Mouse (Mus musculus) forebrain, embryonic 16.5 days (tissue): Measurements from ENCODE around the gene Serpina10. TPM values are rescaled to one million over a fixed set of nuclear protein-coding genes. Genes with fewer than 3 reads are reported as not detected.
"Not testable (repeated sequence)": the region's sequence is repeated elsewhere in the genome, so short reads cannot be mapped to it uniquely, and the experiment has no call there.

ENCODE experiments used
- ATAC-seq: fragments of 200-750 bp; cut with Nextera tagmentation; 2 replicates; pipeline ENCODE4 v1.8.0; 2017; ENCODE audit warnings: mild to moderate bottlenecking, moderate library complexity
- H3K27ac ChIP-seq: fragments of 300-500 bp; sonication (generic); 2 replicates; pipeline ENCODE4 v1.5.1; 2014; ENCODE audit warnings: low read length, control low read depth
- H3K27me3 ChIP-seq: fragments of 300-500 bp; sonication (generic); replicated peaks from 2 replicates; pipeline ENCODE4 v1.6.1; 2014; ENCODE audit warnings: low read length; ENCODE audit not compliant: control insufficient read depth, insufficient read depth
- H3K36me3 ChIP-seq: fragments of 300-500 bp; sonication (generic); 2 replicates; pipeline ENCODE4 v1.6.1; 2014; ENCODE audit not compliant: control insufficient read depth, insufficient read depth
- H3K4me1 ChIP-seq: fragments of 300-500 bp; sonication (generic); replicated peaks from 2 replicates; pipeline ENCODE4 v1.6.1; 2014; ENCODE audit warnings: low read length; ENCODE audit not compliant: control insufficient read depth, insufficient read depth
- H3K4me2 ChIP-seq: fragments of 300-500 bp; sonication (generic); 2 replicates; pipeline ENCODE4 v1.6.1; 2014; ENCODE audit warnings: mild to moderate bottlenecking, low read length, control low read depth
- H3K4me3 ChIP-seq: fragments of 300-500 bp; sonication (generic); replicated peaks from 2 replicates; pipeline ENCODE4 v1.5.1; 2014; ENCODE audit warnings: mild to moderate bottlenecking, low read length, control low read depth
- H3K9ac ChIP-seq: fragments of 300-500 bp; sonication (generic); replicated peaks from 2 replicates; pipeline ENCODE4 v1.6.1; 2014; ENCODE audit warnings: low read depth, low read length, control low read depth
- H3K9me3 ChIP-seq: fragments of 300-500 bp; sonication (generic); 2 replicates; pipeline ENCODE4 v1.6.1; 2016; ENCODE audit warnings: low read length; ENCODE audit not compliant: control insufficient read depth
- WGBS: fragments of 180-500 bp; shearing (Covaris S2); extraction: QIAGEN DNeasy Blood & Tissue Kit; methylation state at CpG from one replicate; pipeline ENCODE4 v1.1.7; 2014; 5-methylcytosine and 5-hydroxymethylcytosine counted together
- polyA plus RNA-seq: library from polyadenylated mRNA; unstranded; fragments of >200 nt; fragmentation: Nextera tagmentation; extraction: Ambion mirVana; gene quantifications from 2 replicates; pipeline ENCODE4 v1.2.1, GENCODE M21; 2015

The Serpina10 gene
- polyA plus RNA-seq, result 0.14 TPM in 1 of 2 replicates, not detected in the other

DNA sequence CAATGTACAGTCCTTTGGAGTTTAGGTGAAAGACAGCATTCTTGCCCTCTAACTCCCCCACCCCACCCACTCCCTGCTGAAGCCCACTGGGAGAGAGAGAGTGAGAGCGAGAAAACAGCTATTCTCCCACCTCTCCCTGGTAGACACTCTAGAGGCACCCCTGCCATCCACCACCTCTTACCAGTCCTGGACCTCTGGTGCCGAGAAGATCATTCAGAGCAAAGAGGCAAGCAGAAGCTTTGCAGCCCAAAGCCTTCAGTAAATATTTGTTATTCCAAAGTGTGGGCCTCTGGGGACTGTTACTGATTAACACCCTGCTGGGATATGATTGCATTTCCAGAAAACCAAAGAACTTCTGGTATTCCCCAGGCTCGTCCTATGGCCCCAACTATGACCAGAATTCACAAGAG, at the start of gene Serpina10:
Gene Serpina10, minus strand, starts transcription at position 242 of the 410 bp plus-strand sequence.
- 75% methylated on average over 3 of the region's 3 CpGs for WGBS
- H3K4me3 ChIP-seq, result no peak within 1 kb of the TSS
- no peak for ATAC-seq
- H3K9me3 ChIP-seq, result no peaks in the 10 kb centered on the region
- H3K27me3 ChIP-seq, result no peaks in the 10 kb centered on the region
- H3K27ac ChIP-seq, result no peak within 1 kb of the TSS
- H3K4me2 ChIP-seq, result no peak within 1 kb of the TSS
- no peaks in the 10 kb centered on the region for H3K4me1 ChIP-seq
- H3K9ac ChIP-seq, result no peak within 1 kb of the TSS
- no peaks in the 10 kb centered on the region for H3K36me3 ChIP-seq

DNA sequence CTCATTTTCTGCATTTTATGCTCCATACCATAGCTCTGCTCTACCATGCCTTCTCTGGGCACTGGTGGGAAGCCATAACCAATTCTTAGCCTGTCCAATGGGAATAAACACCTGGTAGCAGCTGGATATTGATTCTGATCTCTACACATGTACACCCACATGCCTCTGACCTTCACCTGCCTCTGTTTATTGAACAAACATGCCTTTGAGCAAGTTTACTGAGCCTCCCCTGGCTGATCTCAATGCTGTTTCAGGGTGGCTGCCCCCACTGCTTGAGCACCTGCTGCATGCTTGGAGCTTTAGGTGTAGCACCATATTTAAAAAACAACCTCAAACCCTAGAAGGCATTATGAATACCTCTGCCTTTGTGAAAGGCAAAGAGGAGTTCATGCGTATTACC, 48.6 kb upstream of the Serpina10 start:
- not testable (repeated sequence) for H3K27me3 ChIP-seq, H3K4me3 ChIP-seq, H3K4me2 ChIP-seq, H3K36me3 ChIP-seq, ATAC-seq, H3K27ac ChIP-seq, H3K9me3 ChIP-seq, H3K9ac ChIP-seq, H3K4me1 ChIP-seq
- 100% methylated on average over 1 of the region's 1 CpGs for WGBS

DNA sequence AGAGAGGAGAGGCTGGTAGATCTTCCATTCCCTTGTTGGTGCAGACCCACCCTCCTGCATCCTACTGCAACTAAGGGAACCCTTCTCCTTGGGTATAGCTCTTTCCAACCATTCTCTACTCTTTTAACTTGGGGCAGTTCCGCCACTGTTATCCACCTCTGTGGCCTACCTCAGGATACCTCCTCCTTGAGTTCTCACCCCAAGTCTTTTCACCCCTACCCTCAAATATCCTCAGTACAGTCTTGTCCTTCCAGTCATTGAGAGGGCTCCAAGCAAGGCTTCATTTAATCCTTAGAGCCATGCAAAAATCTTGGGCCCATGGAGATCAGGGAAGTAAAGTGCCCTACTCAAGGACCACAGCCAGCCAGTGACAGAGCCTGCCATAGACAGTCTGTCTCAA, 44.8 kb upstream of the Serpina10 start, which contains the start of gene Serpina16:
Gene Serpina16, minus strand, starts transcription at position 101 of the 400 bp plus-strand sequence.
- no peaks in the 10 kb centered on the region for H3K4me1 ChIP-seq

DNA sequence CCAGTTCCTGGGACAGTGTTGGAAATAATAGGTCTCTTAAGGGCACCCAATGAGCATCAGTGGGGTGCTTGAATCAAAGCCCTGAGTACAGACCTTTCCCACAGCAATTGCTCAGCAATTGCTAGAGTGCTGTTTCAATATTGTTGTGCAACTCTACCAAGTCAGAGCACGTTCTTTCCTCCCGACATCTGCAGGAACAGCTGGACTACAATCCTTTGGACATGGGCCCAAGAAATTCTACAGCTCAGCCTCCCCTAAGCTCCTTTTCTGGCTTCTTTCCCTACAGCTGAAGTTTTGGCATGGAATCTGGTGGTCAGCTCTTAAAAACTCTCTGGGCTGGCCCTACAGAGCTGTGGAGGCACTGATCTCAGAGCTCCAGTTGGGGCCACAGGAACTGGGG, 41.9 kb upstream of the Serpina10 start:
- Histone ChIP-seq H3K9me3 (no peaks in the 10 kb centered on the region), H3K27ac (no peak overlapping the region), H3K4me1 (no peaks in the 10 kb centered on the region; the same call in 1 of the 2 replicates), H3K4me2 (no peak overlapping the region), H3K27me3 (no peaks in the 10 kb centered on the region), H3K4me3 (no peak overlapping the region), H3K36me3 (no peaks in the 10 kb centered on the region), H3K9ac (no peak overlapping the region)
- ATAC-seq, result no peak
- 95% methylated on average over 2 of the region's 2 CpGs for WGBS

More for the DNA sequence above, 44.8 kb upstream of the Serpina10 start, which contains the start of gene Serpina16:
- H3K36me3 ChIP-seq, result no peaks in the 10 kb centered on the region
- no peaks in the 10 kb centered on the region for H3K27me3 ChIP-seq
- no peak within 1 kb of the TSS for H3K4me3 ChIP-seq
- WGBS, result 89% methylated on average over 1 of the region's 1 CpGs
- ATAC-seq, result no peak
- H3K27ac ChIP-seq, result no peak within 1 kb of the TSS
- H3K9ac ChIP-seq, result no peak within 1 kb of the TSS
- no peak within 1 kb of the TSS for H3K4me2 ChIP-seq
- H3K9me3 ChIP-seq, result no peaks in the 10 kb centered on the region

DNA sequence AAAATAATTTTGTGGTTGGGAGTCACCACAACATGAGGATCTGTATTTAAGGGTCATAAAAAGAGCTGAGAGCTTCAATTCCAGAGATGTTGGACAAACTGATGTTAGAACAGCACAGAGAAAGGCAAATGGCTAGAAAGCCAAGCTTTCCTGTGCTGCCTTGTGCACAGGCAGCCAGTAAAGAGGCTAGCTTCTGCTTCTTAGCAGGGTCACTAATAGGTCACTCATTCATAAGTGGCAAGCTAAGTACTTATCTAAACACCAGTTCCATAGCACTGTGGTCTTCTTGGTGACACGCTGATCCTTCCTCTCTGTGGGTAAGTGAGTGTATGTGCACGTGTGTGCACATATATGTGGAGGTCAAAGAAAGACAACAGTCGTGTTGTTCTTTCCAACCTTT, 40.2 kb upstream of the Serpina10 start:
- Histone ChIP-seq H3K4me2 (no peak overlapping the region), H3K27me3 (no peaks in the 10 kb centered on the region), H3K27ac (no peak overlapping the region), H3K4me1 (no peaks in the 10 kb centered on the region; the same call in 1 of the 2 replicates), H3K9me3 (no peaks in the 10 kb centered on the region), H3K36me3 (no peaks in the 10 kb centered on the region), H3K9ac (no peak overlapping the region), H3K4me3 (no peak overlapping the region)
- WGBS, result 80% methylated on average over 3 of the region's 3 CpGs
- no peak for ATAC-seq

DNA sequence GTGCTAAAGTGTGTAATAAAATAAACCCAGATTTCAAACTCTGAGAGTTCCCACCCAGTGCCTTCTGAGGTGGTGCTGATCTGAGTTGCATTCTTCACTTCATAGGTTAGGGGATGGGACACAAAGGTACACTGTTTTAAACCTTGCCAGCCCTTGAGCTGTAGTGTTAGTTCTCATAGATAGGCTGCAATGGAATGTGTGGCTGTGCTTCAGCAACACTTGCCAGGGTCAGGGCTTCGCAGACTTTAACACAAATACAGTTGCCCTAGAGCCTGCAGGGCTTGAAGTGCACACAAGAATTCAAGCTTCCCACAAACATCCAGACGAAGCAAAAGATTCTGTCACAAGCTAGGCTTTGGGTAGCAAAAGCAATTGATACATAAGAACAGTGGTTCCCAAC, 39.7 kb upstream of the Serpina10 start:
- 74% methylated on average over 2 of the region's 2 CpGs for WGBS
- H3K4me2 ChIP-seq, result no peak overlapping the region
- H3K9me3 ChIP-seq, result no peaks in the 10 kb centered on the region
- H3K9ac ChIP-seq, result no peak overlapping the region
- no peak for ATAC-seq
- no peak overlapping the region for H3K27ac ChIP-seq
- no peaks in the 10 kb centered on the region for H3K36me3 ChIP-seq
- no peaks in the 10 kb centered on the region for H3K27me3 ChIP-seq
- H3K4me1 ChIP-seq, result no peaks in the 10 kb centered on the region; the same call in 1 of the 2 replicates
- H3K4me3 ChIP-seq, result no peak overlapping the region

DNA sequence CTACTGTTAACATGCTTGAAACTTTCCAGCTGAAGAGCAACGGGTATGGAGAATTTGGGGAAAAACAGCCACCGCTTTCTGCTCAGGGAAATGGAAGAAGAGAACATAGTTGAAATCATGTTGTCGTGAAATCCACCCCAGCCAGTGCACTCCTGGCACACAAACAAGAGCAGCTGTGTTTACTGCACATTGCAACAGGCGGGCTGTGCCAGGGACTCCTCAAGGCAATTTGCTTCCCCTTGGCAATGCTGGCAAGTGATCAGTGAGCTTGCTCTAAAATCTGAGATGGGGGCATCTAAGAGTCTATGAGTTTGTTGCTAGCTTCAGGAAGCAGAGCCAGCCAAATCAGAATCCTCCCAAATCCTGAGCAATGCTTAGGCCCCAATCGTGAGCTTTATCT, 39.1 kb upstream of the Serpina10 start:
- no peak overlapping the region for H3K4me2 ChIP-seq
- no peaks in the 10 kb centered on the region for H3K27me3 ChIP-seq
- WGBS, result 67% methylated on average over 5 of the region's 5 CpGs
- H3K27ac ChIP-seq, result no peak overlapping the region
- H3K9ac ChIP-seq, result no peak overlapping the region
- H3K4me1 ChIP-seq, result no peaks in the 10 kb centered on the region; the same call in 1 of the 2 replicates
- H3K9me3 ChIP-seq, result no peaks in the 10 kb centered on the region
- ATAC-seq, result peak; percentile 77
- no peaks in the 10 kb centered on the region for H3K36me3 ChIP-seq
- no peak overlapping the region for H3K4me3 ChIP-seq

DNA sequence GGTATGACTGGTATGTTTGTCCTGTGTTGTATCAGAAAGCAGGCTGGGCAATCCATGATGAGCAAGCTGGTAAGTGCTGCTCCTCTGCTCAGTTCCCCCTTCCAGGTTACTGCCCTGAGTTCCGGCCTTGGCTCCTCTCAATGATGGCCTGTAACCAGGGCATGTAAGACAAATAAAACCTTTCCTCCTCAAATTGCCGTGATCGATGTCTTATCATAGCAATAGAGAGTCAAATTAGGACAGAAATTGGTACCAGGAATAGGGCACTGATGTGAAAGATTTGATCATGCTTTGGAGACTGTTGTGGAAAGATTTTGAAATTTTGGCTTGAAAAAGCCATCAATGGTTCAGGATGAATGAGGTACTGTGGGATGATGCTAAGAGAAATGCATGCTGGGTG, 34.0 kb upstream of the Serpina10 start:
- H3K4me1 ChIP-seq, result no peaks in the 10 kb centered on the region

DNA sequence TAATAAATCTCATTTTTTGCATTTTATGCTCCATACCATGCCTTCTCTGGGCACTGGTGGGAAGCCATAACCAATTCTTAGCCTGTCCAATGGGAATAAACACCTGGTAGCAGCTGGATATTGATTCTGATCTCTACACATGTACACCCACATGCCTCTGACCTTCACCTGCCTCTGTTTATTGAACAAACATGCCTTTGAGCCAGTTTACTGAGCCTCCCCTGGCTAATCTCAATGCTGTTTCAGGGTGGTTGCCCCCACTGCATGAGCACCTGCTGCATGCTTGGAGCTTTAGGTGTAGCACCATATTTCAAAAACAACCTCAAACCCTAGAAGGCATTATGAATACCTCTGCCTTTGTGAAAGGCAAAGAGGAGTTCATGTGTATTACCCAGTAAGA, 30.8 kb upstream of the Serpina10 start:
- not testable (repeated sequence) for H3K27ac ChIP-seq, H3K4me1 ChIP-seq, H3K9ac ChIP-seq, ATAC-seq, H3K9me3 ChIP-seq, H3K4me3 ChIP-seq, H3K27me3 ChIP-seq, H3K4me2 ChIP-seq, H3K36me3 ChIP-seq

More for the DNA sequence above, 34.0 kb upstream of the Serpina10 start:
- H3K4me3 ChIP-seq, result no peak overlapping the region
- no peak overlapping the region for H3K4me2 ChIP-seq
- no peaks in the 10 kb centered on the region for H3K27me3 ChIP-seq
- H3K9ac ChIP-seq, result no peak overlapping the region
- no peaks in the 10 kb centered on the region for H3K9me3 ChIP-seq
- no peaks in the 10 kb centered on the region for H3K36me3 ChIP-seq
- WGBS, result 96% methylated on average over 3 of the region's 3 CpGs
- H3K27ac ChIP-seq, result no peak overlapping the region
- ATAC-seq, result no peak

DNA sequence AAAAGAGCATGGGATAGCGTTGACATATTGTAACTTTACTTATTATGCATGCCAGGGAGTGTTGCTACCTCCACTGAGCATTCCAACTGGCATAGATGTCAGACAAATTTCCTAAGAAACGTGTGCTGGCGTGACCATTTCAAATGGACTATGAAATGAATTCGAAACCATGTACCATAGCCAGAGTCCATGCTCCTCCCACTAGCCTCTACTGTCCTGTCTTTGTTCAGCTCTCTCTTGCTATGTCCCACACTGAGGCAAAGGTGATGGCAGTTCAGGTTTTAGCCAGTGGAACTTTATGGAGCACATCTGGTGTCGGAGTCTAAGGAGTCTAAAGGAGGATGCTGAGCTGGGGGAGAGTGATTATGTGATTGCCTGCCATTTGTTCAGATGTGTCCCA, 28.8 kb upstream of the Serpina10 start:
- no peaks in the 10 kb centered on the region for H3K36me3 ChIP-seq
- ATAC-seq, result no peak
- no peak overlapping the region for H3K9ac ChIP-seq
- H3K9me3 ChIP-seq, result no peaks in the 10 kb centered on the region
- no peaks in the 10 kb centered on the region for H3K4me1 ChIP-seq
- H3K27me3 ChIP-seq, result no peaks in the 10 kb centered on the region
- H3K27ac ChIP-seq, result no peak overlapping the region
- no peak overlapping the region for H3K4me2 ChIP-seq
- H3K4me3 ChIP-seq, result no peak overlapping the region
- 86% methylated on average over 5 of the region's 5 CpGs for WGBS
